Mouse (Mus musculus) layer of hippocampus, postnatal 10 days (tissue): ENCODE results near the gene Gm49387. TPM values are rescaled to one million over a fixed set of nuclear protein-coding genes. Genes with fewer than 3 reads are reported as not detected.

Source experiments
- DNase-seq, 2 experiments: peaks; one replicate each; pipeline ENCODE4 v3.0.0; 2021; ENCODE audit warnings: low spot score in 2 of 2
- total RNA-seq, 2 experiments: library from RNA; stranded (reverse); gene quantifications; 2 replicates each; pipeline ENCODE4 v1.2.3; 2021

The Gm49387 gene
- total RNA-seq, 2 experiments from 2014 or later: not detected

- peak; percentile 48 to 56 for DNase-seq
These were observed 22.0 kb upstream of the Gm49387 start for GRCm38 (mm10) chr14:31662555-31663211.

GRCm38 (mm10) chr14:31661671-31662554 lies 21.2 kb upstream of the Gm49387 start:
- DNase-seq: peak; percentile 81 to 88

GRCm38 (mm10) chr14:31660312-31661093 lies 19.8 kb upstream of the Gm49387 start:
- peak in 1 of 2 experiments; percentile 51 for DNase-seq

GRCm38 (mm10) chr14:31659501-31660181 lies 19.0 kb upstream of the Gm49387 start:
- peak in 1 of 2 experiments; percentile 45 for DNase-seq

- peak in 1 of 2 experiments; percentile 32 for DNase-seq
These were observed 17.5 kb upstream of the Gm49387 start for GRCm38 (mm10) chr14:31658126-31658680.

GRCm38 (mm10) chr14:31656857-31657645 lies 16.4 kb upstream of the Gm49387 start:
- peak; percentile 85 to 87 for DNase-seq

- DNase-seq: no peak
These were observed 15.7 kb upstream of the Gm49387 start for GRCm38 (mm10) chr14:31656386-31656785.

- no peak for DNase-seq
These were observed 14.7 kb upstream of the Gm49387 start for GRCm38 (mm10) chr14:31655406-31655805.

GRCm38 (mm10) chr14:31654816-31655215 lies 14.1 kb upstream of the Gm49387 start:
- no peak for DNase-seq

- DNase-seq: no peak
These were observed 12.6 kb upstream of the Gm49387 start for GRCm38 (mm10) chr14:31653101-31653875.

- no peak for DNase-seq
These were observed 11.9 kb upstream of the Gm49387 start for GRCm38 (mm10) chr14:31652624-31653023.

GRCm38 (mm10) chr14:31652106-31652505 lies 11.4 kb upstream of the Gm49387 start:
- no peak for DNase-seq

GRCm38 (mm10) chr14:31651206-31651605 lies 10.5 kb upstream of the Gm49387 start:
- DNase-seq: no peak

GRCm38 (mm10) chr14:31650347-31650746 lies 9.7 kb upstream of the Gm49387 start:
- no peak for DNase-seq

GRCm38 (mm10) chr14:31647991-31648390 lies 7.3 kb upstream of the Gm49387 start:
- no peak for DNase-seq

GRCm38 (mm10) chr14:31645920-31646319 lies 5.2 kb upstream of the Gm49387 start:
- DNase-seq: no peak

GRCm38 (mm10) chr14:31644931-31645547 lies 4.4 kb upstream of the Gm49387 start:
- no peak for DNase-seq

GRCm38 (mm10) chr14:31644183-31644830 lies 3.6 kb upstream of the Gm49387 start:
- no peak for DNase-seq
